Mouse (Mus musculus) C2C12 (cell line): ENCODE measurements around the gene Sgf29. TPM values are rescaled to one million over a fixed set of nuclear protein-coding genes. Genes with fewer than 3 reads are reported as not detected.

ENCODE experiments used
- H3K27me3 ChIP-seq: one replicate; pipeline ENCODE4 v1.6.1; 2011; ENCODE audit not compliant: control insufficient read depth, insufficient read depth, insufficient read length
- H3K36me3 ChIP-seq: one replicate; pipeline ENCODE4 v1.6.1; 2011; ENCODE audit not compliant: control insufficient read depth, insufficient read depth
- H3K4me3 ChIP-seq: one replicate; pipeline ENCODE4 v1.5.1; 2011; ENCODE audit warnings: mild to moderate bottlenecking, control low read depth; ENCODE audit not compliant: poor library complexity, insufficient read depth, severe bottlenecking
- H3K79me2 ChIP-seq: one replicate; pipeline ENCODE4 v1.6.1; 2011; ENCODE audit not compliant: control insufficient read depth, insufficient read depth
- H3K79me3 ChIP-seq: one replicate; pipeline ENCODE4 v1.6.1; 2011; ENCODE audit warnings: low read depth, control low read depth
- H3ac ChIP-seq: one replicate; pipeline ENCODE3; 2011; ENCODE audit warnings: low read depth; ENCODE audit not compliant: control insufficient read depth, insufficient read length
- CEBPB ChIP-seq: IDR thresholded peaks from one replicate; pipeline ENCODE4 v1.6.1; 2011; ENCODE audit warnings: low read depth, mild to moderate bottlenecking, control low read depth, moderate library complexity
- CTCF ChIP-seq: IDR thresholded peaks from one replicate; pipeline ENCODE4 v1.5.1; 2011; ENCODE audit not compliant: control insufficient read depth, insufficient read depth, insufficient read length
- FOSL1 ChIP-seq: IDR thresholded peaks from one replicate; pipeline ENCODE4 v1.8.0; 2011; ENCODE audit warnings: mild to moderate bottlenecking, low read length; ENCODE audit not compliant: poor library complexity, insufficient read depth, severe bottlenecking
- MAX ChIP-seq: IDR thresholded peaks from one replicate; pipeline ENCODE4 v1.6.1; 2011; ENCODE audit warnings: mild to moderate bottlenecking, control low read depth
- MYOD1 ChIP-seq: IDR thresholded peaks from one replicate; pipeline ENCODE4 v1.6.1; 2011; ENCODE audit warnings: low read depth; ENCODE audit not compliant: control insufficient read depth, insufficient read length
- MYOG ChIP-seq: IDR thresholded peaks from one replicate; pipeline ENCODE4 v1.6.1; 2011; ENCODE audit not compliant: control insufficient read depth, insufficient read length; ENCODE audit errors: extremely low read depth
- USF1 ChIP-seq: IDR thresholded peaks from one replicate; pipeline ENCODE4 v1.6.1; 2011; ENCODE audit warnings: low read depth, mild to moderate bottlenecking, control low read depth, moderate library complexity
- polyA plus RNA-seq: library from polyadenylated mRNA; unstranded; fragments of >200 nt; fragmentation: generic; extraction: Trizol; gene quantifications from one replicate; pipeline ENCODE4 v1.2.1, GENCODE M21; 2012; ENCODE audit warnings: missing spikeins

Sgf29 gene
- polyA plus RNA-seq, 1 experiment: 39.3 TPM

GRCm38 (mm10) chr7:126607796-126608195, 41.3 kb upstream of the Sgf29 start:
- no peaks in the 10 kb centered on the region for H3K79me2 ChIP-seq
- no peaks in the 10 kb centered on the region for H3K27me3 ChIP-seq
- TF ChIP-seq MYOG (no peak), MYOD1 (no peak), MAX (no peak), CTCF (no peak), USF1 (no peak), FOSL1 (no peak), CEBPB (no peak)
- H3K36me3 ChIP-seq: no peaks in the 10 kb centered on the region
- H3K4me3 ChIP-seq: no peak overlapping the region
- H3ac ChIP-seq: no peak overlapping the region
- no peaks in the 10 kb centered on the region for H3K79me3 ChIP-seq

GRCm38 (mm10) chr7:126612736-126613135, 36.4 kb upstream of the Sgf29 start:
- TF ChIP-seq MYOG: no peak
- no peak for TF ChIP-seq USF1
- TF ChIP-seq MYOD1: no peak
- TF ChIP-seq MAX: no peak
- no peak for TF ChIP-seq FOSL1
- TF ChIP-seq CTCF: no peak
- TF ChIP-seq CEBPB: no peak
- no peaks in the 10 kb centered on the region for H3K36me3 ChIP-seq

GRCm38 (mm10) chr7:126616707-126617106, 32.4 kb upstream of the Sgf29 start:
- TF ChIP-seq USF1 (no peak), FOSL1 (no peak), CTCF (no peak), MYOD1 (no peak)
- H3K79me3 ChIP-seq: no peaks in the 10 kb centered on the region
- H3K79me2 ChIP-seq: no peaks in the 10 kb centered on the region
- H3K4me3 ChIP-seq: no peak overlapping the region
- no peaks in the 10 kb centered on the region for H3K36me3 ChIP-seq
- no peaks in the 10 kb centered on the region for H3K27me3 ChIP-seq
- H3ac ChIP-seq: no peak overlapping the region

More at GRCm38 (mm10) chr7:126612736-126613135, 36.4 kb upstream of the Sgf29 start:
- H3K79me3 ChIP-seq: no peaks in the 10 kb centered on the region
- no peak overlapping the region for H3ac ChIP-seq
- H3K4me3 ChIP-seq: no peak overlapping the region
- H3K27me3 ChIP-seq: no peaks in the 10 kb centered on the region
- no peaks in the 10 kb centered on the region for H3K79me2 ChIP-seq

- no peak overlapping the region for H3K4me3 ChIP-seq
Observed at GRCm38 (mm10) chr7:126619559-126620275, 29.4 kb upstream of the Sgf29 start.

GRCm38 (mm10) chr7:126621452-126622359, 27.4 kb upstream of the Sgf29 start:
- H3ac ChIP-seq: no peak overlapping the region
- H3K79me2 ChIP-seq: peaks cover 15% of the 10 kb centered on the region
- TF ChIP-seq MYOD1 (no peak), MYOG (no peak), CEBPB (no peak), USF1 (no peak), CTCF (no peak), MAX (no peak), FOSL1 (no peak)
- no peaks in the 10 kb centered on the region for H3K36me3 ChIP-seq
- H3K4me3 ChIP-seq: no peak overlapping the region
- H3K27me3 ChIP-seq: no peaks in the 10 kb centered on the region
- peaks cover 2% of the 10 kb centered on the region for H3K79me3 ChIP-seq

More at GRCm38 (mm10) chr7:126619559-126620275, 29.4 kb upstream of the Sgf29 start:
- Histone ChIP-seq H3K27me3 (no peaks in the 10 kb centered on the region), H3K36me3 (no peaks in the 10 kb centered on the region), H3K79me3 (peaks cover 2% of the 10 kb centered on the region), H3ac (no peak overlapping the region), H3K79me2 (peaks cover 14% of the 10 kb centered on the region)
- TF ChIP-seq USF1: no peak
- no peak for TF ChIP-seq MAX
- no peak for TF ChIP-seq CTCF
- no peak for TF ChIP-seq CEBPB
- TF ChIP-seq MYOG: no peak
- no peak for TF ChIP-seq MYOD1
